Mouse (Mus musculus) CH12F3 (cell line): ENCODE results near the gene Fam208b.
"Not testable (repeated sequence)": the region's sequence is repeated elsewhere in the genome, so short reads cannot be mapped to it uniquely, and the experiment has no call there.

ENCODE experiments used
- in situ Hi-C: fragments of 300-500 bp; cut with MboI; formaldehyde crosslinking; loops from 2 replicates; pipeline ENCODE4 v1.14.3; 2020; ENCODE audit warnings: low sequenced_read_pairs

Gene Fam208b

DNA sequence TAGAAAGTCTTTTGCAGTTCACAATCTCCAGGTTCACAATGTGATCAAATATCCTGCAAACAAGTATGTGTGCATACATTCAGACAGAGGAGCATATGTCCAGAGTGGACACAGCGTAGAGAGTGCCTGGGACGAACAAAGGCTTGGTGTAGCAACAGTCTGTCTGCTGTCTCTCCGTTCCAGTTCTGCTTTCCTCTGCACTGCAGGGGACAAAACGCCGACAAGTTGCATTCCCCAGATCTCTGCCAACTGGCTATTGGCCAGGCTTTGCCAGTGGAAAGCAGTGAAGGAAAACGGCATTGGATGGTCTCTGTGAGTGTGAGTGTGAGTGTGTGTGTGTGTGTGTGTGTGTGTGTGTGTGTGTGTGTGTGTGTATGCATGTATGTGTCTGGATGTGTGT is 87.4 kb downstream of the Fam208b start:
- in situ Hi-C loops: no loop called here

DNA sequence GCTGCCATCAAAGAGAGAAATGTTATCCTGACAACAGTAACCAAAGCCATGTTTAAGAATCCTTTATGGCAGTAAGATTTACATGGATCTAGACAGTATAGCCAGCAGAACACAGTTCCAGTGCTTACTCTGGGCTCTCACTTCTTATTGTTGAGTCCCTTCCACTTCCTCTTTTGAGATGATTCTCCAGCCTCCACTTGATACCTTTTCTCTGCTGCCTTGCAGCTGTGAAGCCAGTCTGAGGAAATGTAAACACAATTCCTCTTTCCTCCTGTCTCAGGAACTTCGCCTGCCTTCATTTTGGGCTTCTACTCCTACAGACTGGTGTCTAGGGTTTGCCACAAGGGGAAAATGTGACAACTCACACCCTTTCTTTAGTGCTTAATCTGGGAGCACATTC is 90.9 kb downstream of the Fam208b start:
- in situ Hi-C loops: not testable (repeated sequence)

DNA sequence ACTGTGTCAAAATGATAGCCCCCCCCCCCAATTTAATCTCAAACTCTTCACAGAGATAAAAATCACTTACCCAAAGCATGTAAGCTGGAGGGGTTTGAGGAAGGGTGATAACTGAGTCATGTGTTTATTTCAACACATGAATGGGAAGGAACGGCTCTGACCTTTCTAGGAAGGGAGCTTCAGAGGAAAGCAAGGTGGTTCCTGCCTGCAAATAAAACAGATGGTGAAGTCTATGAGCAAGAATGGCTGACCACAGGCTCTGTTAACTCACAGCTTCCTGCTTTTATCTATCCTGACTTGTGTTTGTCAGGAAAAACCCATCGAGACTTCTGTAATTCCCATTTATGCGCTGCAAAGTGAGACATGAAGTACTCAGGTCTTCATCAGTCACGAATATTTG is 91.6 kb downstream of the Fam208b start:
- in situ Hi-C loops: not testable (repeated sequence)
